Mouse (Mus musculus) G1E (cell line): ENCODE results near the gene Sap25.

Experiments
- CTCF ChIP-seq: IDR thresholded peaks from 2 replicates; pipeline ENCODE4 v1.5.1; 2012; ENCODE audit warnings: low read depth, low read length, inconsistent platforms, mixed read lengths
- GATA1 ChIP-seq: IDR thresholded peaks from 2 replicates; pipeline ENCODE4 v1.6.1; 2012; ENCODE audit warnings: borderline replicate concordance, low read length, inconsistent platforms, mixed read lengths
- POLR2AphosphoS5 ChIP-seq: IDR thresholded peaks from 2 replicates; pipeline ENCODE4 v1.6.1; 2012; ENCODE audit warnings: low read depth, low read length, inconsistent platforms; ENCODE audit not compliant: insufficient replicate concordance
- TAL1 ChIP-seq: conservative IDR thresholded peaks from 2 replicates; pipeline ENCODE4 v1.6.1; 2012; ENCODE audit warnings: low read depth, low read length, inconsistent platforms, mixed read lengths

DNA sequence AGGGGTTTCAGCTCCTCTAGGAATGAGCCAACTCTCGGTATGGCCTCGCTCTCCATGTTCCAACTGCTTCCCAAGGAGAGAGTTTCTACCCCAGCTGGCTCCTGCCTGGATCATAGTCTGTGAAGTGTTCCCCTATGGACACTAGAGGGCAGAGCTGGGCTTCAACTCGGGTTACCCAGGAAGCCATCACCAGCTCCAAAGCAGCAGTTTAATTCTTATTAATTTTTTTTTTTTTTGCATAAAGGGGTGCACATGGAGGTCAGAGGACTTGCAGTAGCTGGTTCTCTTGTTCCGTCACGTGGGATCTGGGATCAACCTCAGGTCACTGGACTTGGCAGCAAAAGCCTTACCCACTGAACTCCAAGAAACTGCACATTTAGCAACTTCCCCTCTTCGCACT, 15.8 kb downstream of the Sap25 start:
- no peak for TF ChIP-seq GATA1
- peak; percentile 48 for TF ChIP-seq CTCF
- no peak for TF ChIP-seq POLR2AphosphoS5
- no peak for TF ChIP-seq TAL1
